Mouse (Mus musculus): ENCODE data around the gene Timeless. TPM values are rescaled to one million over a fixed set of nuclear protein-coding genes. Genes with fewer than 3 reads are reported as not detected.
"Not testable (repeated sequence)": the region's sequence is repeated elsewhere in the genome, so short reads cannot be mapped to it uniquely, and the experiment has no call there.

The Timeless gene
- total RNA-seq, 1 experiment, result 69.7 TPM

GRCm38 (mm10) chr10:128270866-128271265 is 39.0 kb downstream of the Timeless start:
- H3K4me1 ChIP-seq (ENCODE audit: control insufficient read depth in 2 of 2, insufficient read depth in 2 of 2, low read length in 2 of 2, poor library complexity in 1 of 2), result peaks cover 3 to 7% of the 10 kb centered on the region in 2 experiments; a peak in 2 of 4 replicates
- H3K4me3 ChIP-seq (ENCODE audit: insufficient read depth in 1 of 2, low read depth in 1 of 2, low read length in 2 of 2, poor library complexity in 1 of 2, severe bottlenecking in 1 of 2), result peak overlapping the region; percentile 91 to 93
- H3K36me3 ChIP-seq (ENCODE audit: control insufficient read depth, insufficient read depth, low read length, poor library complexity, severe bottlenecking), result no peaks in the 10 kb centered on the region
- TF ChIP-seq MAFK (IDR thresholded peaks at IDR 0.05; ENCODE audit: insufficient read depth, low read depth, low read length), result no peak
- peak overlapping the region; percentile 80 for H3K9ac ChIP-seq (ENCODE audit: insufficient read depth, low read depth, low read length, poor library complexity, severe bottlenecking)
- H3K9me3 ChIP-seq (ENCODE audit: control insufficient read depth, insufficient read depth, low read depth, low read length), result no peaks in the 10 kb centered on the region
- in situ Hi-C loops (cut with MboI; ENCODE audit: low sequenced_read_pairs in 2 of 2, unreplicated experiment in 2 of 2), result no loop called here
- H3K27ac ChIP-seq (ENCODE audit: insufficient read depth, low read depth, low read length, poor library complexity, severe bottlenecking), result peak overlapping the region; percentile 3; the same call in 1 of the 2 replicates
- no peak for DNase-seq (ENCODE audit: low read depth, low spot score)

- Histone ChIP-seq H3K4me1 (ENCODE audit: control insufficient read depth in 2 of 2, insufficient read depth in 2 of 2, low read length in 2 of 2, poor library complexity in 1 of 2) (peaks cover 3 to 7% of the 10 kb centered on the region in 2 experiments; a peak in 2 of 4 replicates), H3K9me3 (ENCODE audit: control insufficient read depth, insufficient read depth, low read depth, low read length) (no peaks in the 10 kb centered on the region), H3K9ac (ENCODE audit: insufficient read depth, low read depth, low read length, poor library complexity, severe bottlenecking) (no peak overlapping the region), H3K27ac (ENCODE audit: insufficient read depth, low read depth, low read length, poor library complexity, severe bottlenecking) (no peak overlapping the region), H3K36me3 (ENCODE audit: control insufficient read depth, insufficient read depth, low read length, poor library complexity, severe bottlenecking) (peaks cover 5% of the 10 kb centered on the region), H3K4me3 (ENCODE audit: insufficient read depth in 1 of 2, low read depth in 1 of 2, low read length in 2 of 2, poor library complexity in 1 of 2, severe bottlenecking in 1 of 2) (no peak overlapping the region)
- no peak for DNase-seq (ENCODE audit: low read depth, low spot score)
- in situ Hi-C loops (cut with MboI; ENCODE audit: low sequenced_read_pairs in 2 of 2, unreplicated experiment in 2 of 2), result no loop called here
- TF ChIP-seq CHD2 (IDR thresholded peaks at IDR 0.05; ENCODE audit: low read depth, low read length) (no peak), ZNF384 (IDR thresholded peaks at IDR 0.05; ENCODE audit: low read depth, low read length) (no peak), HCFC1 (IDR thresholded peaks at IDR 0.05; ENCODE audit: borderline replicate concordance, insufficient read depth, low read length) (no peak), MAFK (IDR thresholded peaks at IDR 0.05; ENCODE audit: insufficient read depth, low read depth, low read length) (no peak), ZC3H11A (IDR thresholded peaks at IDR 0.05; ENCODE audit: borderline replicate concordance, low read depth, low read length) (no peak)
These were observed 40.0 kb downstream of the Timeless start for GRCm38 (mm10) chr10:128271883-128272282.

- H3K9ac ChIP-seq (ENCODE audit: insufficient read depth, low read depth, low read length, poor library complexity, severe bottlenecking); H3K36me3 ChIP-seq (ENCODE audit: control insufficient read depth, insufficient read depth, low read length, poor library complexity, severe bottlenecking); H3K4me3 ChIP-seq (ENCODE audit: insufficient read depth in 1 of 2, low read depth in 1 of 2, low read length in 2 of 2, poor library complexity in 1 of 2, severe bottlenecking in 1 of 2); H3K4me1 ChIP-seq (ENCODE audit: control insufficient read depth in 2 of 2, insufficient read depth in 2 of 2, low read length in 2 of 2, poor library complexity in 1 of 2); H3K27ac ChIP-seq (ENCODE audit: insufficient read depth, low read depth, low read length, poor library complexity, severe bottlenecking); H3K9me3 ChIP-seq (ENCODE audit: control insufficient read depth, insufficient read depth, low read depth, low read length); DNase-seq (ENCODE audit: low read depth, low spot score); in situ Hi-C loops (cut with MboI; ENCODE audit: low sequenced_read_pairs in 2 of 2, unreplicated experiment in 2 of 2): not testable (repeated sequence)
- peak; percentile 92 for TF ChIP-seq ZNF384 (IDR thresholded peaks at IDR 0.05; ENCODE audit: low read depth, low read length)
These were observed 41.1 kb downstream of the Timeless start for GRCm38 (mm10) chr10:128272819-128273439.

GRCm38 (mm10) chr10:128275374-128275773 is 43.5 kb downstream of the Timeless start:
- H3K9me3 ChIP-seq (ENCODE audit: control insufficient read depth, insufficient read depth, low read depth, low read length); DNase-seq (ENCODE audit: low read depth, low spot score); H3K4me1 ChIP-seq (ENCODE audit: control insufficient read depth in 2 of 2, insufficient read depth in 2 of 2, low read length in 2 of 2, poor library complexity in 1 of 2); in situ Hi-C loops (cut with MboI; ENCODE audit: low sequenced_read_pairs in 2 of 2, unreplicated experiment in 2 of 2); H3K9ac ChIP-seq (ENCODE audit: insufficient read depth, low read depth, low read length, poor library complexity, severe bottlenecking); H3K27ac ChIP-seq (ENCODE audit: insufficient read depth, low read depth, low read length, poor library complexity, severe bottlenecking); H3K4me3 ChIP-seq (ENCODE audit: insufficient read depth in 1 of 2, low read depth in 1 of 2, low read length in 2 of 2, poor library complexity in 1 of 2, severe bottlenecking in 1 of 2): not testable (repeated sequence)
- H3K36me3 ChIP-seq (ENCODE audit: control insufficient read depth, insufficient read depth, low read length, poor library complexity, severe bottlenecking), result peaks cover 17% of the 10 kb centered on the region

GRCm38 (mm10) chr10:128278158-128278557 is 46.3 kb downstream of the Timeless start:
- Histone ChIP-seq H3K4me3 (ENCODE audit: insufficient read depth in 1 of 2, low read depth in 1 of 2, low read length in 2 of 2, poor library complexity in 1 of 2, severe bottlenecking in 1 of 2) (no peak overlapping the region), H3K36me3 (ENCODE audit: control insufficient read depth, insufficient read depth, low read length, poor library complexity, severe bottlenecking) (peaks cover 25% of the 10 kb centered on the region), H3K9ac (ENCODE audit: insufficient read depth, low read depth, low read length, poor library complexity, severe bottlenecking) (no peak overlapping the region), H3K9me3 (ENCODE audit: control insufficient read depth, insufficient read depth, low read depth, low read length) (no peaks in the 10 kb centered on the region), H3K4me1 (ENCODE audit: control insufficient read depth in 2 of 2, insufficient read depth in 2 of 2, low read length in 2 of 2, poor library complexity in 1 of 2) (peaks cover 0 to 5% of the 10 kb centered on the region in 2 experiments; a peak in 1 of 4 replicates), H3K27ac (ENCODE audit: insufficient read depth, low read depth, low read length, poor library complexity, severe bottlenecking) (no peak overlapping the region)
- no peak for TF ChIP-seq HCFC1 (IDR thresholded peaks at IDR 0.05; ENCODE audit: borderline replicate concordance, insufficient read depth, low read length)
- TF ChIP-seq CHD2 (IDR thresholded peaks at IDR 0.05; ENCODE audit: low read depth, low read length), result no peak
- no peak for TF ChIP-seq ZNF384 (IDR thresholded peaks at IDR 0.05; ENCODE audit: low read depth, low read length)
- TF ChIP-seq ZC3H11A (IDR thresholded peaks at IDR 0.05; ENCODE audit: borderline replicate concordance, low read depth, low read length), result no peak
- no peak for TF ChIP-seq MAFK (IDR thresholded peaks at IDR 0.05; ENCODE audit: insufficient read depth, low read depth, low read length)
- in situ Hi-C loops (cut with MboI; ENCODE audit: low sequenced_read_pairs in 2 of 2, unreplicated experiment in 2 of 2), result no loop called here
- DNase-seq (ENCODE audit: low read depth, low spot score), result no peak
